Mouse (Mus musculus) embryonic fibroblast, embryonic 13.5 days (primary cell): ENCODE measurements around the gene Eif4a2.

Source experiments
- CTCF ChIP-seq: IDR thresholded peaks from 2 replicates; pipeline ENCODE4 v1.5.1; 2011; ENCODE audit warnings: mild to moderate bottlenecking, control low read depth, low read length, moderate library complexity, borderline replicate concordance; ENCODE audit not compliant: insufficient read depth
- POLR2A ChIP-seq: IDR thresholded peaks from 2 replicates; pipeline ENCODE4 v1.6.1; 2011; ENCODE audit warnings: low read depth, mild to moderate bottlenecking, control low read depth, low read length, moderate library complexity

DNA sequence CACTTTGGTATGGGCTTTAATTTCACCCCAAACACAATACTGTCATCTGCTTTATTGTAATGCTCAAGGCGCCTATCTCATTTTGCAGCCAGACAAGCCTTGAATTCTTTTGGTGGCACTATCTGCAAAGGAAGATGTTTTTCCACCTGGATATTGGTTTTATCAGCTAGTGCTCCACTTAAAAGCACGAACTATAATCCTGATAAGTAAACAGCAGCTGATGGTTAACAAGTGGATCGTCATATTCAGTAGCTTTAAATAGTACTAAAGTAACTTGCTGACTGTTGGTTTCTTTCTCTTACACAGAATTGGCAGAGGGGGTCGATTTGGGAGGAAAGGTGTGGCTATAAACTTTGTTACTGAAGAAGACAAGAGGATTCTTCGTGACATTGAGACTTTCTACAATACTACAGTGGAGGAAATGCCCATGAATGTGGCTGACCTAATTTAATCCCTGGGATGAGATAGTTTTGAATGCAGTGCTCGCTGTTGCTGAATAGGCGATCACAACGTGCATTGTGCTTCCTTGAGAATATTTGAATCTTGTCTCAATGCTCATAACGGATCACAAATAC is 5.7 kb downstream of the Eif4a2 start:
- TF ChIP-seq POLR2A (no peak), CTCF (no peak)
